Mouse (Mus musculus) small intestine, adult 2 months (tissue): ENCODE data around the gene Mtmr3. TPM values are rescaled to one million over a fixed set of nuclear protein-coding genes. Genes with fewer than 3 reads are reported as not detected.

ENCODE experiments used
- H3K27ac ChIP-seq: fragments of 200-500 bp; 2 replicates; pipeline ENCODE4 v1.5.1; 2012; ENCODE audit warnings: low read depth, low read length, control low read depth, inconsistent platforms; ENCODE audit not compliant: insufficient read depth
- H3K27me3 ChIP-seq: fragments of 200-500 bp; 2 replicates; pipeline ENCODE4 v1.6.1; 2012; ENCODE audit warnings: mild to moderate bottlenecking, moderate library complexity, low read length, inconsistent platforms; ENCODE audit not compliant: control insufficient read depth, insufficient read depth
- H3K36me3 ChIP-seq: fragments of 200-500 bp; 2 replicates; pipeline ENCODE4 v1.6.1; 2012; ENCODE audit warnings: mild to moderate bottlenecking, low read length, control low read depth, inconsistent platforms; ENCODE audit not compliant: control insufficient read depth, insufficient read depth
- H3K4me1 ChIP-seq: fragments of 200-500 bp; 2 replicates; pipeline ENCODE4 v1.6.1; 2012; ENCODE audit warnings: low read length, inconsistent platforms, mixed read lengths; ENCODE audit not compliant: control insufficient read depth, insufficient read depth, insufficient read length
- H3K4me3 ChIP-seq: fragments of 200-500 bp; 2 replicates; pipeline ENCODE4 v1.5.1; 2012; ENCODE audit warnings: low read depth, mild to moderate bottlenecking, control low read depth, inconsistent platforms, low read length, moderate library complexity
- CTCF ChIP-seq: fragments of 200-500 bp; IDR thresholded peaks from 2 replicates; pipeline ENCODE4 v1.5.1; 2012; ENCODE audit warnings: low read depth, mild to moderate bottlenecking, control low read depth, inconsistent platforms, low read length, moderate library complexity, mixed read lengths; ENCODE audit not compliant: insufficient replicate concordance, insufficient read length; ENCODE audit errors: extremely low read depth
- POLR2A ChIP-seq: fragments of 200-500 bp; IDR thresholded peaks from 2 replicates; pipeline ENCODE4 v1.6.1; 2012; ENCODE audit warnings: low read depth, mild to moderate bottlenecking, control low read depth, inconsistent platforms, low read length, moderate library complexity
- WGBS: fragments of 180-500 bp; shearing (Covaris S2); methylation state at CpG from one replicate; pipeline ENCODE4 v1.1.7; 2018; 5-methylcytosine and 5-hydroxymethylcytosine counted together
- polyA plus RNA-seq: library from polyadenylated mRNA; depleted of rRNA; stranded (reverse); fragments of >200 nt; gene quantifications from 2 replicates; pipeline ENCODE4 v1.2.3, GENCODE M21; 2012

Gene Mtmr3
- polyA plus RNA-seq, 1 experiment = 19.6 TPM

DNA sequence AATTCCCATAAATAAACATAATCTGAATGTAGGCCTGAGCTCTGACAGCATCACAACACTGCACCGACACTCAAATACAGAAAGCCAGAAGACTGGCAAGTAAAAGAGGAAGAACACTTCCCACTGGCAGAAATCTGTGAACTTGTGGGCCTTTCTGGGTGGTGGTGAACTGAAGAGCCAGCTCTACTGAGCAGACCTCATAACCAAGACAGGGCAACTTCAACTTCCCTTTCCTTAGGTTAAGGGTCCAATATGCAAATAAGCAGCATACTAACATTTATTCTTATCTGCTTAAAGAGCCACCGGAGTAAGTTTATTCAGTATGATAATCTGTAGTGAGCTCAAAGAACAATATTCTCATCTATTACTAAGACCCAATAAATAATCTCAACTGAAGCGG is 67.5 kb downstream of the Mtmr3 start:
- Histone ChIP-seq H3K27ac (no peak overlapping the region), H3K27me3 (no peaks in the 10 kb centered on the region), H3K4me1 (peaks cover 5% of the 10 kb centered on the region; the same call in 1 of the 2 replicates), H3K4me3 (no peak overlapping the region), H3K36me3 (peaks cover 19% of the 10 kb centered on the region)
- 67% methylated on average over 3 of the region's 3 CpGs for WGBS
- TF ChIP-seq CTCF (no peak), POLR2A (no peak)

- Histone ChIP-seq H3K36me3 (peaks cover 25% of the 10 kb centered on the region), H3K27me3 (no peaks in the 10 kb centered on the region), H3K27ac (no peak overlapping the region), H3K4me1 (peaks cover 7% of the 10 kb centered on the region; the same call in 1 of the 2 replicates), H3K4me3 (no peak overlapping the region)
- no peak for TF ChIP-seq CTCF
- no peak for TF ChIP-seq POLR2A
- WGBS = 81% methylated on average over 6 of the region's 6 CpGs
Measured at GRCm38 (mm10) chr11:4522142-4522664, 72.5 kb downstream of the Mtmr3 start.

DNA sequence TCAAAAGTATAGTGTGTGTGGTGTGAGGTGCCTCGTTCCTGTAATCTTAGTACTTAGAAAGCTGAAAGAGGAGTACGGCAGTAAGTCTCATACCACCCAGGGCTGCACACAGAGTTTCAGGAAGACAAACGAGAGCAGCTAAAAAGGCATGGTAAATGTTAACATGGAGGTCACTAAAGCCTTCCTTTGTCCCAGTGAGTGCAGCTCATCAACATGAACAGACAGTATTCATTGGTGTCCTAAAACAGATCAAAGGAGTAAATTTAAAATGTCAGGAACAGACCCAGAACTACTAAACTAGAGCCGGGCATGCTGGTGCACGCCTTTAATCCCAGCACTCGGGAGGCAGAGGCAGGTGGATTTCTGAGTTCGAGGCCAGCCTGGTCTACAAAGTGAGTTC is 75.7 kb downstream of the Mtmr3 start:
- whole genome bisulfite sequencing = 88% methylated on average over 7 of the region's 7 CpGs
- Histone ChIP-seq H3K27me3 (no peaks in the 10 kb centered on the region), H3K27ac (no peak overlapping the region), H3K36me3 (peaks cover 29% of the 10 kb centered on the region), H3K4me1 (peaks cover 7% of the 10 kb centered on the region; the same call in 1 of the 2 replicates), H3K4me3 (no peak overlapping the region)
- TF ChIP-seq POLR2A (no peak), CTCF (no peak)

DNA sequence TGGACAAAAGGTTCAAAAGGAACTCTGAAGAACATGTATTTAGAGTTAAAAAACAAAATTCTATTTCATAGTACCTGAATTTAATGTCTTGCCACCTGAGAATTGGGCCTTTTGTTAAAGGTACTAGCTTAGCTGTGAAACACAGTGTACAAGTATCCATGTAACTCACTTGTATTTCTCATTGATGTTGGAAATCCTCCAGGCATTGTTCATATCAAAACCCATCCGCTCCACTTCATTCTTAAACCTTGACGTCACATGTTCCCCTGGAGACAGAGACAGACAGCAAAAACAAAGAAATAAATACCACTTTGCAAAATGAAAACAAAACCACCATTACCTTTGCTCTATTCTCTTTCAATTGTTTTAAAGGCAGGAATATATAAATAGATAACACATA is 87.2 kb downstream of the Mtmr3 start:
- H3K36me3 ChIP-seq = peaks cover 31% of the 10 kb centered on the region
- H3K4me1 ChIP-seq = no peaks in the 10 kb centered on the region
- H3K27me3 ChIP-seq = no peaks in the 10 kb centered on the region
- 79% methylated on average over 2 of the region's 2 CpGs for WGBS
- TF ChIP-seq CTCF (no peak), POLR2A (no peak)
- H3K27ac ChIP-seq = no peak overlapping the region
- H3K4me3 ChIP-seq = no peak overlapping the region

DNA sequence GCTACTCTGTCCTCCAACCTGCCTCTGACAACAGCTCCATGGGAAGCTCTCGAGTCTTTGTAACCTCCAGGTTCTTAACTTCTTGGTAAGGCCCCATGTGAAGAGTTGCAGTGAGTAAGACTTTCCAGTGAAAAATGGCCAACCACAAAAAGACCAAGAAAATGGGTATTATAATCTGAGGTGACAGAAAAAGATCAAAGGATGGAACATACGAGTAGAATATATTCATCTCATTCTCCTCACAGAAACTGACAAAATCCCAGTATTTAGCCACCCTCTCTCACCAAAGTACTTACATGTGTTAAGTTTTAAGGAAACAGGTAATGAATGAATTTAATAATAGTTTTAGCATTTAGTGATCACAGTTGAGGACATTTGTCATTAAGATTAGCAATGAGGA is 88.2 kb downstream of the Mtmr3 start:
- H3K27ac ChIP-seq = no peak overlapping the region
- H3K36me3 ChIP-seq = peaks cover 36% of the 10 kb centered on the region
- H3K4me1 ChIP-seq = no peaks in the 10 kb centered on the region
- no peak overlapping the region for H3K4me3 ChIP-seq
- TF ChIP-seq CTCF = no peak
- no peak for TF ChIP-seq POLR2A
- WGBS = 91% methylated on average over 2 of the region's 2 CpGs
- H3K27me3 ChIP-seq = no peaks in the 10 kb centered on the region

- H3K27ac ChIP-seq = no peak overlapping the region
- WGBS = 47% methylated on average over 2 of the region's 2 CpGs
- TF ChIP-seq POLR2A (no peak), CTCF (no peak)
- H3K4me1 ChIP-seq = no peaks in the 10 kb centered on the region
- peaks cover 51% of the 10 kb centered on the region for H3K36me3 ChIP-seq
- H3K27me3 ChIP-seq = no peaks in the 10 kb centered on the region
- no peak overlapping the region for H3K4me3 ChIP-seq
Measured at GRCm38 (mm10) chr11:4502206-4502605, 92.5 kb downstream of the Mtmr3 start.

DNA sequence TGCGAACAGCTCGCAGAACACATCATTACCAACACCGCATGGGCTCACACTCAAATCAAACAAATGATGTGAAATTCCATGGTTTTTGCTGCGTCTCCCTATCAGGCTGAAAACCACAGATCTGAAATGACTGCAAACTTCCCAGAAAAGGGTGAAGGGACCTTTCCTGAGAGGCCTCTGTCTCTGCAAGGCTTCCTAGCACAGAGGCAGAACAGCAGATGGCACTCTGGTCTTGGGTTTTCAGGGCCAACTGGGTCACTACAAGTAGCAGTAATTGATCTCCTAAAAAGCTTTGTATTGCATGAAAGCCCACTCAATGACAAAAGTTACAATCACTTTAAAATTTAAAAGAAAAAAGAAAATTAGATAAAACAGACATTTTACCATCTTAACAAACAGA is 93.8 kb downstream of the Mtmr3 start:
- Histone ChIP-seq H3K4me1 (no peaks in the 10 kb centered on the region), H3K27me3 (no peaks in the 10 kb centered on the region), H3K27ac (no peak overlapping the region), H3K36me3 (peaks cover 50% of the 10 kb centered on the region), H3K4me3 (no peak overlapping the region)
- 94% methylated on average over 4 of the region's 4 CpGs for WGBS
- TF ChIP-seq CTCF (no peak), POLR2A (no peak)
